29 mouse cellular contexts compared by ENCODE assay signal in the genomic region with DNA sequence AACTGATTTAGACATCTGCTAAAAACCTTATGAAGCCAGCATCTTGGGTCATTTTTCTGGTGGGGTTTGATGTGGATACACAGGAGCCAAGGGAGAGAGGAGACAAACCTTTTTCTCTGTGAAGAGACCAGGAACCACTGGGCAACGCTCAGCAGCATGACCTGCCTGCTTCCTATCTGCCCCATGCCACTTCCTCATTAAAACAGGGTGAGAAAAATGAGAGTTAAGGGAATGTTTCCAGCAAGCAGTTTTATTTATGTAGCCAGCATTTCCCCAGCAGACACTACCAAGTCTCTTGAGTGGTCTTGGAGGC. TPM values are rescaled to one million over a fixed set of nuclear protein-coding genes. Genes with fewer than 3 reads are reported as not detected.
DNase-seq lines count a peak whose midpoint lies in the region; ATAC-seq and TF ChIP-seq lines count a peak whose summit lies in the region.
"Had no signal": no experiment of that assay in that cellular context is flagged by ENCODE, and none has a peak within 500 bp of the region (broad histone marks: within the 10 kb centered on the region; RNA-seq: fewer than 3 reads in every experiment).

No protein-coding gene starts in this region.

- ATAC-seq in forebrain, embryonic 11.5 days (replicated peaks; ENCODE audit: low FRiP score) = peak; percentile 22; the same call in 1 of the 2 replicates
- no peak; the same call in none of the 2 replicates for ATAC-seq in forebrain, postnatal 0 days
- ATAC-seq in neural tube, embryonic 15.5 days (ENCODE audit: low FRiP score) = no peak
- peak; percentile 43 for ATAC-seq in midbrain, embryonic 13.5 days
- peak; percentile 26; the same call in 1 of the 2 replicates for ATAC-seq in neural tube, embryonic 14.5 days (ENCODE audit: low read depth)

- no peak overlapping the region; the same call in 1 of the 2 replicates for H3K4me2 ChIP-seq in forebrain, embryonic 11.5 days (ENCODE audit: low read depth, low read length, severe bottlenecking)
- no peak overlapping the region for H3K4me2 ChIP-seq in forebrain, postnatal 0 days (ENCODE audit: low read depth)
- H3K4me2 ChIP-seq in neural tube, embryonic 15.5 days = no peak overlapping the region
- H3K4me2 ChIP-seq in midbrain, embryonic 13.5 days (replicated peaks) = no peak overlapping the region
- no peak overlapping the region for H3K4me2 ChIP-seq in neural tube, embryonic 14.5 days (ENCODE audit: low read depth, low read length)
- H3K4me2 ChIP-seq: heart, embryonic 13.5 days; liver, embryonic 15.5 days had no signal

- H3K9me3 ChIP-seq in forebrain, embryonic 11.5 days (ENCODE audit: control insufficient read depth, low read length) = no peaks in the 10 kb centered on the region
- no peaks in the 10 kb centered on the region for H3K9me3 ChIP-seq in forebrain, postnatal 0 days (ENCODE audit: low read length)
- no peaks in the 10 kb centered on the region for H3K9me3 ChIP-seq in neural tube, embryonic 15.5 days (replicated peaks)
- H3K9me3 ChIP-seq in midbrain, embryonic 13.5 days = no peaks in the 10 kb centered on the region
- no peaks in the 10 kb centered on the region for H3K9me3 ChIP-seq in neural tube, embryonic 14.5 days (ENCODE audit: control insufficient read depth, low read length)
- H3K9me3 ChIP-seq: heart, embryonic 13.5 days; limb, embryonic 10.5 days; liver, embryonic 15.5 days had no signal

- 37% methylated on average over 1 of the region's 1 CpGs for WGBS in forebrain, embryonic 11.5 days
- 17% methylated on average over 1 of the region's 1 CpGs for WGBS in forebrain, postnatal 0 days
- 11% methylated on average over 1 of the region's 1 CpGs for WGBS in neural tube, embryonic 15.5 days
- WGBS in midbrain, embryonic 13.5 days = 0% methylated on average over 1 of the region's 1 CpGs
- WGBS in neural tube, embryonic 14.5 days = 0% methylated on average over 1 of the region's 1 CpGs

- H3K9ac ChIP-seq in forebrain, embryonic 11.5 days (ENCODE audit: low read length) = no peak overlapping the region
- no peak overlapping the region for H3K9ac ChIP-seq in forebrain, postnatal 0 days
- no peak overlapping the region for H3K9ac ChIP-seq in neural tube, embryonic 15.5 days (replicated peaks)
- no peak overlapping the region for H3K9ac ChIP-seq in midbrain, embryonic 13.5 days (replicated peaks)
- no peak overlapping the region for H3K9ac ChIP-seq in neural tube, embryonic 14.5 days (replicated peaks; ENCODE audit: low read depth, low read length)
- H3K9ac ChIP-seq: heart, embryonic 13.5 days; liver, embryonic 15.5 days had no signal

- no peak for TF ChIP-seq CTCF in forebrain, postnatal 0 days (IDR thresholded peaks at IDR 0.05; ENCODE audit: low read depth)

- H3K36me3 ChIP-seq in forebrain, embryonic 11.5 days (ENCODE audit: control insufficient read depth, insufficient read depth, low read length) = no peaks in the 10 kb centered on the region
- H3K36me3 ChIP-seq in forebrain, postnatal 0 days (ENCODE audit: insufficient read depth) = no peaks in the 10 kb centered on the region
- H3K36me3 ChIP-seq in neural tube, embryonic 15.5 days = no peaks in the 10 kb centered on the region
- H3K36me3 ChIP-seq in midbrain, embryonic 13.5 days = no peaks in the 10 kb centered on the region
- H3K36me3 ChIP-seq in neural tube, embryonic 14.5 days (ENCODE audit: control insufficient read depth, insufficient read depth, low read length) = no peaks in the 10 kb centered on the region
- H3K36me3 ChIP-seq: heart, embryonic 13.5 days; limb, embryonic 10.5 days; liver, embryonic 15.5 days had no signal

- H3K4me1 ChIP-seq in forebrain, embryonic 11.5 days (replicated peaks; ENCODE audit: control insufficient read depth, insufficient read depth, low read length) = peaks cover 2% of the 10 kb centered on the region; the same call in 1 of the 2 replicates
- H3K4me1 ChIP-seq in forebrain, postnatal 0 days (ENCODE audit: insufficient read depth) = no peaks in the 10 kb centered on the region
- peaks cover 11% of the 10 kb centered on the region for H3K4me1 ChIP-seq in neural tube, embryonic 15.5 days
- H3K4me1 ChIP-seq in midbrain, embryonic 13.5 days (replicated peaks) = peaks cover 13% of the 10 kb centered on the region
- H3K4me1 ChIP-seq in neural tube, embryonic 14.5 days (ENCODE audit: control insufficient read depth, insufficient read depth, low read length) = no peaks in the 10 kb centered on the region
- H3K4me1 ChIP-seq: heart, embryonic 13.5 days; liver, embryonic 15.5 days had no signal

- no peaks in the 10 kb centered on the region for H3K27me3 ChIP-seq in forebrain, embryonic 11.5 days (ENCODE audit: control insufficient read depth, insufficient read depth, low read length)
- no peaks in the 10 kb centered on the region for H3K27me3 ChIP-seq in forebrain, postnatal 0 days (ENCODE audit: insufficient read depth, low read length)
- no peaks in the 10 kb centered on the region for H3K27me3 ChIP-seq in neural tube, embryonic 15.5 days (replicated peaks)
- no peaks in the 10 kb centered on the region for H3K27me3 ChIP-seq in midbrain, embryonic 13.5 days
- H3K27me3 ChIP-seq in neural tube, embryonic 14.5 days (ENCODE audit: control insufficient read depth, insufficient read depth, low read length) = no peaks in the 10 kb centered on the region
- H3K27me3 ChIP-seq: heart, embryonic 13.5 days; liver, embryonic 15.5 days had no signal

- peak overlapping the region; percentile 59; the same call in 1 of the 2 replicates for H3K27ac ChIP-seq in forebrain, embryonic 11.5 days (ENCODE audit: low read depth, low read length)
- H3K27ac ChIP-seq in forebrain, postnatal 0 days (ENCODE audit: low read depth, low read length) = no peak overlapping the region
- no peak overlapping the region for H3K27ac ChIP-seq in neural tube, embryonic 15.5 days (replicated peaks)
- H3K27ac ChIP-seq in midbrain, embryonic 13.5 days = peak overlapping the region; percentile 30
- no peak overlapping the region for H3K27ac ChIP-seq in neural tube, embryonic 14.5 days (ENCODE audit: low read depth, low read length)
- H3K27ac ChIP-seq: heart, adult 2 months; heart, embryonic 13.5 days; limb, embryonic 10.5 days; liver, embryonic 15.5 days had no signal

- no peak for DNase-seq in forebrain, embryonic 11.5 days (ENCODE audit: low spot score)
- no peak for DNase-seq in forebrain, postnatal 0 days
- peak; percentile 32 for DNase-seq in neural tube, embryonic 10.5 days (ENCODE audit: extremely low spot score, low spot score)
- DNase-seq in cerebellum, adult 11-12 months = no peak
- no peak for DNase-seq in layer of hippocampus, adult 9-10 months (ENCODE audit: low spot score)
- DNase-seq: adrenal gland, postnatal 25 days; cerebellum, adult 9-10 months; gastrocnemius, postnatal 36 days; heart, adult 2 months; heart, postnatal 14 days; kidney, adult 11 months; kidney, postnatal 10 days; liver; lung, postnatal 4 days; right cerebral cortex, postnatal 25 days; spleen, adult 18-20 months; thymus, postnatal 25 days had no signal

- H3K4me3 ChIP-seq in forebrain, embryonic 11.5 days (ENCODE audit: low read depth, low read length) = no peak overlapping the region
- no peak overlapping the region for H3K4me3 ChIP-seq in forebrain, postnatal 0 days (ENCODE audit: low read depth, low read length)
- H3K4me3 ChIP-seq in neural tube, embryonic 15.5 days (replicated peaks) = no peak overlapping the region
- H3K4me3 ChIP-seq in midbrain, embryonic 13.5 days (replicated peaks) = no peak overlapping the region
- no peak overlapping the region for H3K4me3 ChIP-seq in neural tube, embryonic 14.5 days (ENCODE audit: low read depth, low read length)
- H3K4me3 ChIP-seq: heart, adult 2 months; heart, embryonic 13.5 days; limb, embryonic 10.5 days; liver, embryonic 15.5 days; myocyte had no signal

RNA-seq across cellular contexts. Expression of a gene that starts 45.7 kb away (rescaled TPM):
- not detected in 2 replicates for polyA plus RNA-seq in forebrain, embryonic 11.5 days (2014; fragmentation: Nextera tagmentation; extraction: Ambion mirVana)
- total RNA-seq in forebrain, postnatal 0 days (2014; rRNA removed) = not detected in 2 replicates
- polyA plus RNA-seq in forebrain, postnatal 0 days (2015; fragmentation: Nextera tagmentation; extraction: Ambion mirVana) = not detected in 2 replicates
- polyA plus RNA-seq in neural tube, embryonic 15.5 days (2015; fragmentation: Nextera tagmentation; extraction: Ambion mirVana) = not detected in 2 replicates
- polyA plus RNA-seq in midbrain, embryonic 13.5 days (2015; fragmentation: Nextera tagmentation; extraction: Ambion mirVana) = not detected in 2 replicates
- not detected in 2 replicates for polyA plus RNA-seq in neural tube, embryonic 14.5 days (2014; fragmentation: Nextera tagmentation; extraction: Ambion mirVana)
- total RNA-seq: adrenal gland, postnatal 25 days; gastrocnemius, postnatal 36 days; heart, adult 2 months; heart, postnatal 14 days; layer of hippocampus, postnatal 14 days; megakaryocyte-erythroid progenitor cell, adult 5-6 weeks had no signal
- polyA plus RNA-seq: brain, embryonic 14.5 days; heart, adult 2 months; heart, embryonic 13.5 days; limb, embryonic 10.5 days; liver, embryonic 15.5 days; lung, embryonic 16.5 days; myocyte; testis, adult 2 months had no signal

Comparison
In these comparisons a context has a peak if more than half of its experiments do, and no peak if none do; other contexts are left out.
1. ATAC-seq: peak in forebrain, embryonic 11.5 days (single experiment), midbrain, embryonic 13.5 days (single experiment) and neural tube, embryonic 14.5 days (single experiment); none in forebrain, postnatal 0 days (single experiment) and neural tube, embryonic 15.5 days (single experiment).
2. H3K27ac ChIP-seq: peak in forebrain, embryonic 11.5 days (single experiment) and midbrain, embryonic 13.5 days (single experiment); none in forebrain, postnatal 0 days (single experiment), neural tube, embryonic 15.5 days (single experiment) and neural tube, embryonic 14.5 days (single experiment).